Mouse (Mus musculus) hindbrain, embryonic 14.5 days (tissue): ENCODE data around the gene Ten1. TPM values are rescaled to one million over a fixed set of nuclear protein-coding genes. Genes with fewer than 3 reads are reported as not detected.

ENCODE experiments used
- ATAC-seq: fragments of 200-750 bp; cut with Nextera tagmentation; 2 replicates; pipeline ENCODE4 v1.8.0; 2017; ENCODE audit warnings: moderate number of reproducible peaks, mild to moderate bottlenecking, moderate TSS enrichment, moderate library complexity; ENCODE audit not compliant: low FRiP score
- DNase-seq: peaks from one replicate; pipeline ENCODE4 v3.0.0-alpha.2; 2015; ENCODE audit warnings: low spot score
- H3K27ac ChIP-seq: fragments of 300-500 bp; sonication (generic); 2 replicates; pipeline ENCODE4 v1.5.1; 2014; ENCODE audit warnings: mild to moderate bottlenecking, moderate library complexity
- H3K27me3 ChIP-seq: fragments of 300-500 bp; sonication (generic); 2 replicates; pipeline ENCODE4 v1.6.1; 2014; ENCODE audit warnings: mild to moderate bottlenecking, low read length, mixed read lengths; ENCODE audit not compliant: control insufficient read depth, insufficient read depth
- H3K36me3 ChIP-seq: fragments of 300-500 bp; sonication (generic); replicated peaks from 2 replicates; pipeline ENCODE4 v1.6.1; 2014; ENCODE audit not compliant: control insufficient read depth, insufficient read depth
- H3K4me1 ChIP-seq: fragments of 300-500 bp; sonication (generic); replicated peaks from 2 replicates; pipeline ENCODE4 v1.6.1; 2014; ENCODE audit warnings: antibody characterized with exemption, low read length, mixed read lengths; ENCODE audit not compliant: control insufficient read depth, insufficient read depth
- H3K4me2 ChIP-seq: fragments of 300-500 bp; sonication (generic); replicated peaks from 2 replicates; pipeline ENCODE4 v1.6.1; 2014; ENCODE audit warnings: mild to moderate bottlenecking, moderate library complexity
- H3K4me3 ChIP-seq: fragments of 300-500 bp; sonication (generic); replicated peaks from 2 replicates; pipeline ENCODE4 v1.5.1; 2014; ENCODE audit warnings: mild to moderate bottlenecking, low read length
- H3K9ac ChIP-seq: fragments of 300-500 bp; sonication (generic); 2 replicates; pipeline ENCODE4 v1.6.1; 2014
- H3K9me3 ChIP-seq: fragments of 300-500 bp; sonication (generic); 2 replicates; pipeline ENCODE4 v1.6.1; 2016; ENCODE audit warnings: low read length; ENCODE audit not compliant: control insufficient read depth
- WGBS: fragments of 180-500 bp; shearing (Covaris S2); extraction: QIAGEN DNeasy Blood & Tissue Kit; methylation state at CpG from one replicate; pipeline ENCODE4 v1.1.7; 2014; 5-methylcytosine and 5-hydroxymethylcytosine counted together
- polyA plus RNA-seq: library from polyadenylated mRNA; unstranded; fragments of >200 nt; fragmentation: Nextera tagmentation; extraction: Ambion mirVana; gene quantifications from 2 replicates; pipeline ENCODE4 v1.2.1, GENCODE M21; 2014

The Ten1 gene
- polyA plus RNA-seq, 1 experiment from 2014 or later: 88.0 TPM

DNA sequence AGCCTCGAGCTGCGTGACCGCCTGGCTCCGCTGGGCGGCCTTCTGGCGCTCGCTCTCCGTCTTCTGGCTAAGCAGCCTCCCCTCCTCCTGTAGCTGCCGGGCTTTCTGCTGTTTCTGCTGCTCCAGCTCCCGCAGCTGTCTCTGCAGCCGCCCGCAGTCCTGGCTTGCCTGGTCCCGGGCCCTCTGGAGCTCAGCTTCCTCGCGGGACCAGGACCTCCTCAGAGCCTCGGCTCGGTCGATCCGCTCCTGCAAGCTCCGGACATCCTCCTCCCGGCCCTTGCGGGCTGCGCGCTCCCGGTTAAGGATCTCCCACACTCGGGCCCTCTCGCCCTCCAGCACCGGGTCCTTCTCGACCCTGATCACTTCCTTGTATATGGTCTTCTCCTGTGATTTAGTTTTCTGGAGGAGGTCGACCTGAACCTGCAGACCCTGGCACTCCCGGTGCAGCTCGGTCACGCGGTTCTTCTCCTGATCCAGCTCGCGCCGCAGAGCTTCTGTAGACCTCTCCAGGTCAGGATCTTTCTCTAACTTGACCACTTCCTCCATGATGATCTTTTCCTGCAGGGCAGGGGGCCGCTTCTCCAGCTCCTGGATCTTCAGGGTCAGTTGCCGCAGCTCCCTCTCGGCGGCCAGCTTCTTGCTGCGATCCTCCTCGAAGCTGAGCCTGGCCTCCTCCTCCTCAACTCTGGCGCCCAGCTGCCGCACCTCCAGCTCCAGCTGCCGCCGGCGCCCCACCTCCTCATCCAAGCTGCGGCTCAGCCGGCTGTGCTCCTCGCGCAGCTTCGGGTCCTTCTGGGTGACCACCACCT, 23.5 kb downstream of the Ten1 start:
- DNase-seq: no peak
- Histone ChIP-seq H3K27ac (no peak overlapping the region), H3K9ac (peak overlapping the region; percentile 12; the same call in 1 of the 2 replicates)

GRCm38 (mm10) chr11:116222740-116223059, 24.0 kb downstream of the Ten1 start:
- DNase-seq: no peak
- 18% methylated on average over 23 of the region's 23 CpGs for WGBS
- peak overlapping the region; percentile 15 for H3K4me3 ChIP-seq
- H3K9me3 ChIP-seq: peaks cover 7% of the 10 kb centered on the region; the same call in 1 of the 2 replicates
- no peak overlapping the region for H3K27ac ChIP-seq
- peaks cover 43% of the 10 kb centered on the region for H3K27me3 ChIP-seq
- H3K9ac ChIP-seq: peak overlapping the region; percentile 12; the same call in 1 of the 2 replicates
- no peak for ATAC-seq
- peak overlapping the region; percentile 49 for H3K4me2 ChIP-seq
- no peaks in the 10 kb centered on the region for H3K36me3 ChIP-seq
- no peaks in the 10 kb centered on the region for H3K4me1 ChIP-seq

More for the DNA sequence above, 23.5 kb downstream of the Ten1 start:
- ATAC-seq: no peak
- Histone ChIP-seq H3K36me3 (no peaks in the 10 kb centered on the region), H3K4me3 (peak overlapping the region; percentile 15), H3K4me2 (peak overlapping the region; percentile 49), H3K9me3 (peaks cover 7% of the 10 kb centered on the region; the same call in 1 of the 2 replicates), H3K4me1 (no peaks in the 10 kb centered on the region), H3K27me3 (peaks cover 43% of the 10 kb centered on the region)
- 9% methylated on average over 53 of the region's 53 CpGs for WGBS

- peak; percentile 70 for DNase-seq
- Histone ChIP-seq H3K27ac (no peak overlapping the region), H3K4me1 (no peaks in the 10 kb centered on the region), H3K9ac (no peak overlapping the region), H3K27me3 (peaks cover 30% of the 10 kb centered on the region), H3K36me3 (no peaks in the 10 kb centered on the region), H3K4me3 (no peak overlapping the region), H3K4me2 (no peak overlapping the region), H3K9me3 (peaks cover 4% of the 10 kb centered on the region; the same call in 1 of the 2 replicates)
- no peak for ATAC-seq
- 2% methylated on average over 2 of the region's 2 CpGs for WGBS
These were observed 27.8 kb downstream of the Ten1 start for GRCm38 (mm10) chr11:116226414-116226813.

DNA sequence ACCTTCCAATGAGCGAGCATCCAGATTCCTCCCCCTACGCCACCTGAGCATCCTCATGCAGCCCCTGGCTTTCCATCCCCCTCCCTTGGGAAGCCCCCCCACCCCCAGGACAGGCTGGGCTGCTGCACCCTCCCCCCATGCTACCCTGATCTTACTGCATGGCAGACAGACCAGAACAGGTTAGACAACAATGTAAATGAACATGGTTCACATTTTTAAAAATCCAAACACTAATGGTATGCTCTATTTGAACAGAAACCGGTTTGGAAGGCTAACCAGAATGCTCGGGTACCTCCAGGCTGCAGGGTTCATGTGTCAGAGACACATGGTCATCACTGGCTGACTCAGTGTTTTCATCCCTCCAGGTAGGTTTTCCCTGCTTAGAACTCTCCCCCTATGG, 30.0 kb downstream of the Ten1 start:
- no peaks in the 10 kb centered on the region for H3K9me3 ChIP-seq
- 81% methylated on average over 4 of the region's 4 CpGs for WGBS
- no peak overlapping the region for H3K4me3 ChIP-seq
- ATAC-seq: no peak
- DNase-seq: no peak
- H3K4me2 ChIP-seq: no peak overlapping the region
- H3K27me3 ChIP-seq: peaks cover 14% of the 10 kb centered on the region
- H3K27ac ChIP-seq: no peak overlapping the region
- H3K9ac ChIP-seq: no peak overlapping the region
- H3K4me1 ChIP-seq: no peaks in the 10 kb centered on the region
- H3K36me3 ChIP-seq: no peaks in the 10 kb centered on the region

- WGBS: 21% methylated on average over 16 of the region's 17 CpGs
- peak overlapping the region; percentile 31 for H3K4me2 ChIP-seq
- H3K4me3 ChIP-seq: no peak overlapping the region
These were observed 33.8 kb downstream of the Ten1 start for GRCm38 (mm10) chr11:116232427-116232826.

DNA sequence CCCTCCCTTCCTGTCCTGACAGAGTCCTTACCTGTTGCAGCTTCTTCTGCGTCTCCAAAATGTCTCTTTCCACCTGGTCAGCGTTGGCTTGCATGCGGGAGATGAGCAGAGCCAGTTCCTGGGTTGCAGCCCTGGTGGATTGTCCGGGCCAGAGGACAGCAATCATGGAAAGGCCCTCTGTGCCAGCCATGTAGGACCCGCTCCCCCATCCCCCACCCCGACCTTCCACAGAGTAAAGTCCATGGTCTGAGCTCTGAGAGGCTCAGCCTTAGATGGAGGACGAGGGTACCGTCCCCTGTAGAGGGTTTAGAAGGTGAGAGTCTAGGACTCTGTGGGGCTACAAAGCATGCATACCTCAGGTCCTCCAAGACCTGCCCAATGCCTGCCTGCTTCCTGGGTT, 36.2 kb downstream of the Ten1 start:
- Histone ChIP-seq H3K9ac (no peak overlapping the region), H3K36me3 (no peaks in the 10 kb centered on the region), H3K9me3 (no peaks in the 10 kb centered on the region), H3K4me3 (no peak overlapping the region), H3K4me1 (peaks cover 6% of the 10 kb centered on the region; the same call in 1 of the 2 replicates), H3K4me2 (no peak overlapping the region), H3K27me3 (peaks cover 18% of the 10 kb centered on the region), H3K27ac (no peak overlapping the region)
- ATAC-seq (no peak), DNase-seq (no peak)
- WGBS: 87% methylated on average over 8 of the region's 8 CpGs

More at GRCm38 (mm10) chr11:116232427-116232826, 33.8 kb downstream of the Ten1 start:
- Histone ChIP-seq H3K9ac (no peak overlapping the region), H3K4me1 (no peaks in the 10 kb centered on the region), H3K9me3 (no peaks in the 10 kb centered on the region), H3K27ac (no peak overlapping the region), H3K36me3 (no peaks in the 10 kb centered on the region), H3K27me3 (peaks cover 7% of the 10 kb centered on the region)
- ATAC-seq (no peak), DNase-seq (no peak)

GRCm38 (mm10) chr11:116237742-116238395, 39.2 kb downstream of the Ten1 start, which contains the start of gene Evpl:
Gene Evpl (minus strand): TSS chr11:116238077.
- Histone ChIP-seq H3K4me2 (no peak within 1 kb of the TSS), H3K9ac (no peak within 1 kb of the TSS), H3K4me1 (peaks cover 6% of the 10 kb centered on the region; the same call in 1 of the 2 replicates), H3K4me3 (no peak within 1 kb of the TSS), H3K27me3 (peaks cover 14% of the 10 kb centered on the region), H3K36me3 (peaks cover 7% of the 10 kb centered on the region; the same call in 1 of the 2 replicates), H3K27ac (no peak within 1 kb of the TSS), H3K9me3 (no peaks in the 10 kb centered on the region)
- no peak for ATAC-seq
- 14% methylated on average over 30 of the region's 31 CpGs for WGBS
- DNase-seq: no peak

DNA sequence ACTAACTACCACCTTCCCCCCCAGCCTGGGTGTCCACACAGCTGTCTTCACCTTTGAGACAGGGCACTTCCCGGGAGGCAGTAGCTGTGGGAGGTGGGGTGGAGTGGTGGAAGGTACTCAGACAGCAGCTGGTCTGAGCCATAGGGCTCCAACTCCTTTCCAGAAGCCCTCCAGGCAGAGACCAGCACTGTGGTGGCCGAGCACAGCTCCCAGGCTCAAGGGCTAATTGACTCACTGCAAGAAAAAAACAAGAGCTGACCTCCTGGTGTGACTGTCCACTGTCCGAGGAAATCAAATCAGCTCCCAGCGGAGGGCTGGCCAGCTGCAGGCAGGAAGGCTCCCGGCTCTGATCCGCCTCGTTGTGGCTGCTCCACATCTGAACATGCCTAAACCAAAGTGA, 41.1 kb downstream of the Ten1 start:
- no peak overlapping the region for H3K4me2 ChIP-seq
- H3K4me3 ChIP-seq: no peak overlapping the region
- ATAC-seq: no peak
- H3K4me1 ChIP-seq: peaks cover 6% of the 10 kb centered on the region; the same call in 1 of the 2 replicates
- no peaks in the 10 kb centered on the region for H3K9me3 ChIP-seq
- 13% methylated on average over 7 of the region's 7 CpGs for WGBS
- H3K27me3 ChIP-seq: peaks cover 11% of the 10 kb centered on the region
- H3K9ac ChIP-seq: no peak overlapping the region
- no peak overlapping the region for H3K27ac ChIP-seq
- DNase-seq: no peak
- peaks cover 25% of the 10 kb centered on the region for H3K36me3 ChIP-seq

GRCm38 (mm10) chr11:116241744-116242235, 43.1 kb downstream of the Ten1 start:
- no peak for ATAC-seq
- 44% methylated on average over 12 of the region's 12 CpGs for WGBS
- no peak for DNase-seq

More at GRCm38 (mm10) chr11:116241744-116242235, 43.1 kb downstream of the Ten1 start:
- no peak overlapping the region for H3K27ac ChIP-seq
- peaks cover 6% of the 10 kb centered on the region; the same call in 1 of the 2 replicates for H3K4me1 ChIP-seq
- H3K4me2 ChIP-seq: no peak overlapping the region
- no peak overlapping the region for H3K4me3 ChIP-seq
- H3K9me3 ChIP-seq: no peaks in the 10 kb centered on the region
- H3K27me3 ChIP-seq: peaks cover 11% of the 10 kb centered on the region
- H3K9ac ChIP-seq: no peak overlapping the region
- peaks cover 45% of the 10 kb centered on the region for H3K36me3 ChIP-seq
